Mouse (Mus musculus) adrenal gland, adult 8-10 months (tissue): ENCODE results near the gene Npcd. TPM values are rescaled to one million over a fixed set of nuclear protein-coding genes. Genes with fewer than 3 reads are reported as not detected.
A peak's percentile ranks its signal among the peaks of the same experiment; 100 is the strongest.

Experiments
- DNase-seq: peaks from one replicate; pipeline ENCODE4 v3.0.0; 2022
- total RNA-seq, 4 experiments: library from RNA; stranded (reverse); gene quantifications; 2 replicates each; pipeline ENCODE4 v1.2.4; 2022

The Npcd gene
- total RNA-seq, 4 experiments from 2014 or later: 1.1 to 2.4 (median 1.6) TPM; not detected in 1

GRCm38 (mm10) chr15:79802304-79802703 lies 31.7 kb downstream of the Npcd start:
- DNase-seq: no peak

- no peak for DNase-seq
These were observed 32.4 kb downstream of the Npcd start for GRCm38 (mm10) chr15:79801646-79802045.

GRCm38 (mm10) chr15:79800701-79801100 lies 33.3 kb downstream of the Npcd start:
- no peak for DNase-seq

GRCm38 (mm10) chr15:79798591-79798990 lies 35.4 kb downstream of the Npcd start:
- DNase-seq: no peak

GRCm38 (mm10) chr15:79797680-79798079 lies 36.4 kb downstream of the Npcd start:
- DNase-seq: no peak

GRCm38 (mm10) chr15:79797096-79797495 lies 36.9 kb downstream of the Npcd start:
- no peak for DNase-seq

GRCm38 (mm10) chr15:79796256-79796655 lies 37.8 kb downstream of the Npcd start:
- DNase-seq: no peak

GRCm38 (mm10) chr15:79794173-79794572 lies 39.9 kb downstream of the Npcd start:
- no peak for DNase-seq

- no peak for DNase-seq
These were observed 41.0 kb downstream of the Npcd start for GRCm38 (mm10) chr15:79793076-79793475.

GRCm38 (mm10) chr15:79792455-79792854 lies 41.6 kb downstream of the Npcd start:
- DNase-seq: no peak

- no peak for DNase-seq
These were observed 42.5 kb downstream of the Npcd start for GRCm38 (mm10) chr15:79791502-79791901.

GRCm38 (mm10) chr15:79790905-79791304 lies 43.1 kb downstream of the Npcd start:
- no peak for DNase-seq

GRCm38 (mm10) chr15:79790111-79790510 lies 43.9 kb downstream of the Npcd start:
- no peak for DNase-seq

- no peak for DNase-seq
These were observed 46.2 kb downstream of the Npcd start for GRCm38 (mm10) chr15:79787815-79788214.

GRCm38 (mm10) chr15:79785056-79785455 lies 49.0 kb downstream of the Npcd start:
- DNase-seq: peak; percentile 44

- no peak for DNase-seq
These were observed 56.3 kb downstream of the Npcd start, which contains the start of gene Dnal4 for GRCm38 (mm10) chr15:79777749-79778148. Gene Dnal4, minus strand, starts transcription at chr15:79777849.

GRCm38 (mm10) chr15:79775662-79776061 lies 58.4 kb downstream of the Npcd start:
- DNase-seq: no peak

GRCm38 (mm10) chr15:79774117-79775027 lies 59.7 kb downstream of the Npcd start:
- DNase-seq: peak; percentile 95

GRCm38 (mm10) chr15:79770629-79771240 lies 63.3 kb downstream of the Npcd start:
- no peak for DNase-seq

- no peak for DNase-seq
These were observed 65.7 kb downstream of the Npcd start for GRCm38 (mm10) chr15:79768302-79768701.

GRCm38 (mm10) chr15:79767327-79767961 lies 66.6 kb downstream of the Npcd start:
- DNase-seq: no peak

GRCm38 (mm10) chr15:79766586-79767071 lies 67.4 kb downstream of the Npcd start:
- no peak for DNase-seq

- no peak for DNase-seq
These were observed 67.9 kb downstream of the Npcd start for GRCm38 (mm10) chr15:79766168-79766567.
